Mouse (Mus musculus) left cerebral cortex, postnatal 14 days (tissue): ENCODE measurements around the gene Timm13. TPM values are rescaled to one million over a fixed set of nuclear protein-coding genes. Genes with fewer than 3 reads are reported as not detected.
A peak's percentile ranks its signal among the peaks of the same experiment; 100 is the strongest.

Experiments used
- DNase-seq, 2 experiments: peaks; one replicate each; pipeline ENCODE4 v3.0.0; 2021 to 2022; ENCODE audit warnings: low spot score in 2 of 2, mixed read lengths in 1 of 2
- intact Hi-C: fragments of 180-260 bp; cut with DNase I; formaldehyde crosslinking; loops from one replicate; pipeline ENCODE4 v1.15.1; 2025
- total RNA-seq, 2 experiments: library from RNA; stranded (reverse); gene quantifications; 2 replicates each; pipeline ENCODE4 v1.2.3; 2021

Gene Timm13
- total RNA-seq, 2 experiments from 2014 or later = 145 to 157 TPM

GRCm38 (mm10) chr10:80934136-80934985, 33.6 kb upstream of the Timm13 start:
- DNase-seq = no peak
- intact Hi-C loops = no loop called here

GRCm38 (mm10) chr10:80933421-80933979, 32.7 kb upstream of the Timm13 start:
- no peak for DNase-seq
- intact Hi-C loops = no loop called here

GRCm38 (mm10) chr10:80932700-80933420, 32.1 kb upstream of the Timm13 start:
- intact Hi-C loops = no loop called here
- DNase-seq = no peak

- peak; percentile 39 to 42 for DNase-seq
- intact Hi-C loops = no loop called here
Measured at GRCm38 (mm10) chr10:80932206-80932605, 31.4 kb upstream of the Timm13 start.

- intact Hi-C loops = no loop called here
- DNase-seq = no peak
Measured at GRCm38 (mm10) chr10:80931695-80932094, 30.9 kb upstream of the Timm13 start.

- DNase-seq = no peak
- intact Hi-C loops = no loop called here
Measured at GRCm38 (mm10) chr10:80931153-80931671, 30.4 kb upstream of the Timm13 start.

- peak in 1 of 2 experiments; percentile 48 for DNase-seq
- intact Hi-C loops = no loop called here
Measured at GRCm38 (mm10) chr10:80930361-80931152, 29.8 kb upstream of the Timm13 start.

- intact Hi-C loops = loop anchor here (2.0 kb wide), 1 partner anchor 65 kb away; no protein-coding TSS in a partner anchor
- DNase-seq = peak; percentile 99
Measured at GRCm38 (mm10) chr10:80929299-80930226, 28.8 kb upstream of the Timm13 start, which contains the start of gene Gadd45b. TSS of gene Gadd45b (plus strand) at chr10:80930073.

- intact Hi-C loops = loop anchor here (1.0 to 2.0 kb wide), 2 partner anchors 60 to 66 kb away; no protein-coding TSS in a partner anchor
Measured at GRCm38 (mm10) chr10:80928586-80929298, 28.0 kb upstream of the Timm13 start.

GRCm38 (mm10) chr10:80925472-80925871, 24.7 kb upstream of the Timm13 start:
- DNase-seq = no peak
- intact Hi-C loops = no loop called here

More at GRCm38 (mm10) chr10:80928586-80929298, 28.0 kb upstream of the Timm13 start:
- DNase-seq = peak; percentile 95

- no peak for DNase-seq
- intact Hi-C loops = no loop called here
Measured at GRCm38 (mm10) chr10:80921923-80922322, 21.2 kb upstream of the Timm13 start.

- DNase-seq = peak; percentile 84 to 88
- intact Hi-C loops = no loop called here
Measured at GRCm38 (mm10) chr10:80917779-80918434, 17.1 kb upstream of the Timm13 start, which contains the start of gene Lmnb2. TSS of gene Lmnb2 (minus strand) at chr10:80918245.

- DNase-seq = no peak
- intact Hi-C loops = no loop called here
Measured at GRCm38 (mm10) chr10:80917336-80917778, 16.6 kb upstream of the Timm13 start.

GRCm38 (mm10) chr10:80915736-80916135, 15.0 kb upstream of the Timm13 start:
- DNase-seq = no peak
- intact Hi-C loops = no loop called here

GRCm38 (mm10) chr10:80915260-80915659, 14.5 kb upstream of the Timm13 start:
- intact Hi-C loops = no loop called here
- DNase-seq = no peak

- intact Hi-C loops = no loop called here
- DNase-seq = no peak
Measured at GRCm38 (mm10) chr10:80914253-80914656, 13.5 kb upstream of the Timm13 start.
